Mouse (Mus musculus): Measurements from ENCODE around the gene Ckap2l.

The Ckap2l gene

DNA sequence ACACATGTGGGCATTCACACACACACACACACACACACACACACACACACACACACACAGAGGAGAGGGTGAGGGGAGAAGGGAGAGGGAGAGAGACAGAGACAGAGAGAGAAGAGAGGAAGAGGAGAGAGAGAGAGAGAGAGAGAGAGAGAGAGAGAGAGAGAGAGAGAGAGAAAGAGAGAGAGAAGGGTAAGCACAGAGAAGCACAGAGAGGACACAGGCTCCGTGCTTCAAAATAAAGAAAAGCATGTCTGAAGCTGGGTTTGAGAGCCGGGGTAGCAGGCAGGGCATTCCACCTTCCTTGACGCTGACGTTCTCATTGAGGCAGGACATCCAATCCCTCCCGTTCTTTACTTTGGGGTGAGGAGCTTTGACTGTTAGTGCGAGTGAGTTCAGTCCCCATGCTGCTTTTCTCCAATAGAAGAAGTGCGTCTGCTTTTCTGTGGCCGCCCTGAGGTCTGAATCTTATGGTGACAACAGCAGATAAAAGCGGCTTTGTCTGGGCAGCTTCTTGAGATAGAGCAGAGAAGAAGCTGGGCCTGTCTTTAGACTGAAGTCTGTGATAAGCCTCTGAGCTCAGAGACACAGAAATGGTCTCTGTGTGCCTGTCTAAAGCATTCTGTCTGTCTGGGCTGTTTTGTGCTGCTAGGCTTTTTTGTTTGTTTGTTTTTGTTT lies 63.1 kb downstream of the Ckap2l start:
- no peak for DNase-seq

DNA sequence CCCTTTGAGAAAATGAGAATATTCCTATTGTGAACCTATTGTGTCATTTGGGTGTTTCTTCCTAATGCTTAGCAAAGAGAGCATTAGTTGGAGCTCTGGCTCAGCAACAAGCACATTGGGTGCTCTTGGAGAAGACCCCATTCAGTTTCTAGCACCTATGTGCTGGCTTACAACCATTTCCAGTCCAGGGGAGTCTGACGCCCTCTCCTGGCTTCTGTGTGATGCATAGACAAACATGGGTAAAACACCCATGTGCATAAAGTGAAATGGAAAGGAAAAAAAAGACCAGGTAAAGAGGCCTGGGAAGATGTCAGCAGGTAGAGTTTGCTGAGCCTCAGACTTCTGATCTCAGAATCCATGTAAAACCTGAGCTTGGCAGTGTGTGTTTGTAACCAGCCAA lies 63.8 kb downstream of the Ckap2l start:
- no peak for DNase-seq

DNA sequence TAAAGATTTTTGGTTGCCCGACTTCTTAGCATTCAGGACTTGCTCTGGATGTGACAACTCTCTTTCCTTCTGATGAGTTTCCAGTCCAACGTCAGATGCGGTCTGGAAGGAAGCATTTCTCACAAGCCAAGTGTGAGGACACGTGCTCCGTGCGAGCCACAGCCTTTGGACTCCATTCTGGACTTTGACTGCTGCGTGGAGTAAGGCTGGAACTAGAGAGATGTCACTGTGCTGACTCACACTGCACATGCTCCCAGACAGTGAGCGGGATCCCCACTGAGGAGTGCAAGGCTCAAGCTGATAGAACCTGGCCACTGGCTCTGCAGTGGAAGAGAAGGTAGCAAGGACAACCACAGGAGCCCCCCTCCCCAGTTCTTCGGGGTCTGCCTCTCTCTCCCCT lies 64.5 kb downstream of the Ckap2l start:
- peak; percentile 34 to 64 for DNase-seq

DNA sequence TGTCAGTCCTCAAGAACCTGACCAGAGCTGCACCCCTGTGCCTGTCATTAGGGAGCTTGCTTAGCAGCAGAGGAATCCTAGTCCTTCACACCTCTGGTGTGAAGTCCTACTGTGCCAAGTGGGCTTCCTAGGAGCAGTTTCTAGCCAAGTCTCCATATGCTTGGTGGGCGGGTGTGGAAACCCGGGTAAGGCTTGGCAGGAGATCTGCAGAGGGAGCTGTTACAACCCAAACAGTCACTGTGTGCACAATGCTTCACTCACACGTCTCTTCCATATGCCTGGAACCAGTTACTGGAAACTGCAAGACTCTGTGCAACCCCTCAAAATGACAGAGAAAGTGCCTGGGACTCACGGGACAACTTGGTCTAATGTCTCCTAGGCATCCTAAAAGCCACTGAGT lies 65.0 kb downstream of the Ckap2l start:
- DNase-seq, result no peak

DNA sequence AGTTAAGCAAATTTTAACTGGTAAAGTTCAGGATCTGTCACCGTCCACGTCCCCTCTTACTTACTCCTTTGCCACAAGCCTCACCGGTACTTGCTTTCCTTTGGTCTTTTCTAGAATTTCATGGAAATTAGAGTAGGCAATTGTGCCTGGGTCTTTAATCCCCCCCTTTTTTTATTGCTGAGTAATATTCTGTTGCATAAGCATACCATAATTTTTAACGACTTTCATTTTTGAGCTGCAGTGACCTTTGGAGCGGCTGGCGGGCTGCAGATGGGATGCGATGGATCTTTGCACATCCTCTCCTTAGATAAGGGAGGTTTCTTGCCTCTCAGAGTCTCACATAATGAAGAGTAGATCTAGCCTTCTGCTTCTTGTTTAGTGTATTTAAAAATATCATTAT lies 67.7 kb downstream of the Ckap2l start:
- DNase-seq, result no peak

DNA sequence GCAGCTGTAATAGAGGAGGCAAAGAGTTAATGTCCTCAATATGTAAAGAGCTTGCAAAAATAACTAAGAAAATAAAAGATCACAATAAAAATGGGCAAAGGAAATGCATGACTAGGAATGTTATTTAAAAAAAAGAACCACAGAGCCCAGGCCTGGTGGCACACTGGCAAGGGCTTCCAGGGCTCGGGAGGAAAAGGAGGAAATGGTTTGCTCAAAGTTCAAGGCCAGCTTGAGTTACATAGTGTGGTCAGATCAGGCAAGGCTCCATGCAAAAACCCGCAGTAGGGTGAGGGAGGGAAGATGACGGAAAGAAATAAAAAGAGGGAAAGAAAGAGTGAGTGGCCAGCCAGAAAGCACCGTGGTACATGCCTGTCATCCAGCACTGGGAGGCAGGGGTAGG lies 68.4 kb downstream of the Ckap2l start:
- no peak for DNase-seq

DNA sequence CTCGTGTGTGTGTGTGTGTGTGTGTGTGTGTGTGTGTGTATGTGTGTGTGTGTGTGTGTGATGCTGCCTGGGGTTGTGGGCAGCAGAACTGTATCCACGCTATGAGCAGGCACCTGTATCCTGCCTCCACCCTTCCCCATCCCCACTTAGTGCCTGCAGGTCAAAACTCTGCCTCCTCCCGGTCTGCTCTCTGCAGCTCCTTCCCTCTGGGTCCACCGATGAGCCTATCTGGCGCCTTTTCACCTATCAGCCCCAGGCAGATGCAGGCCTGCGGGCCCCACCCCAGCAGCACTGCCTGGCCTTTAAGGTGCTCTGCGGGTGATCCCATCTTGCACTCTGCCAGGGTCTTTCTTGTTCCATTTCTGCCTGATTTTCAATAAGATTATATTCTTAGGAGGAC lies 69.3 kb downstream of the Ckap2l start:
- no peak for DNase-seq

DNA sequence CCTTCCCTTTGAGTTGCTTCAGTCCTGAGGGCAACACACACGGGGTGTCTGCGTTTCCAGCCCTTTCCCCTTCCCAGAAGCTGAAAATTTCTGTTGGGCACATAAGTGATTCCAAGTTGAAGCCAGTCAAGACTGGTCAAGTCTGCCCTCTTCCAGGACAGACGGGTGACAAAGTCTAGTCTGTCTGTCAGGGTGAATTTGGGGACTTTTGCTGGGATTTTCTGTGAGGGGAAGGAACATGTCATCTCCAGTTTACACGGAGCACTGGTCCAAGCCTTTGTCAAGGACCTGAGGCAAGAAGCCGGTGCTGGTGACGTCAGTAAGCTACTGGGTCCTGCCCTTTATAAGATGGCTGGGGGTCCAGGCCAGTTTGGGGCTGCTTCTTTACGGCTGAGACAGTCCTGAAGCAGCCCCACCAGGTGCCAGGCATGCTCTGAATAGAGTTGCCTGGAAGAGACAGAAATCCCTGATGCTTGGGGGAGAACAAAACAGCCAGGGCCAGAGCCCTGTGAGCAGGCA lies 69.9 kb downstream of the Ckap2l start:
- no peak for DNase-seq

DNA sequence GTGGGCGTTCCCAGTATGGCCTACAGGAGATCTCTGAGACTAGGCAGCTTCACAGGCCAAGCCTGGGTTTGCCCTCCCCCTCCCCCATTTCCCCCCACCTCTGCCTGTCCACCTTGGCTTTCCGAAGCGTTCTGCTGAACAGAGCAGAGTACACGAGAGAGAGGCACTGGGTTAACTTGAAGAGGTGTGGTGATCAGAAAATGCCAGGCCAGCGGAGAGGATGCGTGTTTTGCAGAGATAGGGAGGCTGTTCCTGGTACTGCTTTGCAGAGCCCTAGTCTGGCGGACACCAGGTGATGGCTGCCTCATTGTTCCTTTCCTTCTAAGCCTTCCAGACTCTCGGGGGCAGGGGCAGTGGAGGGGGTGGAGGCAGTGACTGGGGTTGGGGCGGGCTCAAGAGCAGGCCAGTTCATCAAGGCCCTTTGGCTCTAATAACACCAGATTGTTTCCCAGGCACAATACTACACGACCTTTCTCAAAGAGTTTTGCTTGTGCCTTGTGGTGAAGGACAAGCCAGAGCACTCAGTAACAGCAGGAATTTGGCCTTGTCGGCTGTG lies 70.6 kb downstream of the Ckap2l start:
- no peak for DNase-seq

DNA sequence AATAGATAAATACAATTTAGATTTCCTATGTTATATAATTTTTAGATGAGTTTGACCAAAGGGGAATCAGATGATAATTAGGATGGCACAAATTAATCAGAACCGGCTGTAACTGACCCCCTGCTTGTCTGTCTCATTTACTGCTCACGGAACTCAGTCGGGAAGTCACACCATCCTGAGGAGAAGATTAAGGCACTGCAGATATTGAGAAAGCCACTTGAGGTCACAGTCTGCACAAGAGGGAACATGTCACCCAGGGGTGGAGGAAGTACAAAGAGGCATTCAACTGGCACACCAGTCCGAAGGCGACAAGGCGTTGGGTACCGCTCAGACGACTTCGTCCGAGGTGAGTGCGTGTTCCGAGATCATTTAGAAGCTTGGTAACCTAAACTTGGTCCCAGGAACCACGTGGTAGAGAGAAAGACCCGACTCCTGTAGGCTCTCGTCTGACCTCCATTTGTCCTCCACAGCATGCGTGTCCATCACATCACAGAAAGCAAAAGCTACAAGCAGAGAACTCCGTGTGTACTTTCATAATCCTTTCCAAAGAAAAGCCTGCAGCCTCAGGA lies 71.7 kb downstream of the Ckap2l start:
- DNase-seq, result no peak

DNA sequence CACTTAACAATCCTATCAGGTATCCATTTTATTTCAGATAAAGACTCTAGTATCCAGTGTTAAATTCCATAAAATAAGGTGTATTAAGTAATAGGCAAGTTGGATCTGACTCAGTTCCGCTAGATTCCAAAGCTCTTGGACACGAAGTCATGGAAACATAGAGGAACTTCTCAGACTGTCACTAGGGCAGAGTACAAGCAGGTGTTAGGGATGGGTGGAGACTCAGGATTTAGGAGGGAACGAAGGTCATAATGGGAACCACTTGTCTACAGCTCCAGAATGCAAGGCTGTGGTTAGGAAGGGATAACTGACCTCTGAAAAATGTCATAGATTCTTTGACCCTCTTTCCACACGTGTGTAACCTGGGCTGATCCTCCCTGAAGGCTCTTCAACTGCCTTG lies 72.8 kb downstream of the Ckap2l start:
- DNase-seq, result no peak

DNA sequence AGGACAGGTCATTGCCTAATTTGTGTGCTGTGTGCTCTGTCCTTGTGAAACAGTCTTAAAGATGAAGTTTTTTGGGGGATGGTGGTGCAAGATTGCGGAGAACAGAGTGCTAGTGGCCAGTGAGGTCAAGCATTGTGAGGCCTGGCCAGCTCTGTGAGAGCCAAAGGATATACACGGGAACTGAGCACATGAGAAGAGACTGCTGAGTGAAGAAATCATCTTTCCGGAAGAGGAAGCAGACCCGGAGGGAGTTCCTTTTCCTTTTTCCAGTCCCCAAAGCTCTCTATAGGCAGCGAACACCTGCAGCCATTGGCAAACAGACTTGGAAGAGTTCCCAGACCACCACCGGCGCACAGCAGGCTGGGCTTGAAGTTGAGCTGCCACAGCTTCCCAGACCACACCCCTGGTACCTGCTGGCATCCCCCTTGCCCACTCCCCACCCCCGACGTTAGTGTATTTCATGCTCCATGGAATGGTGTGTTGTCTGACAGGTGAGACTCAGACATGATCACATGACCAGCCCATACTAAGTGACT lies 75.8 kb downstream of the Ckap2l start:
- peak in 1 of 2 experiments; percentile 22 for DNase-seq

DNA sequence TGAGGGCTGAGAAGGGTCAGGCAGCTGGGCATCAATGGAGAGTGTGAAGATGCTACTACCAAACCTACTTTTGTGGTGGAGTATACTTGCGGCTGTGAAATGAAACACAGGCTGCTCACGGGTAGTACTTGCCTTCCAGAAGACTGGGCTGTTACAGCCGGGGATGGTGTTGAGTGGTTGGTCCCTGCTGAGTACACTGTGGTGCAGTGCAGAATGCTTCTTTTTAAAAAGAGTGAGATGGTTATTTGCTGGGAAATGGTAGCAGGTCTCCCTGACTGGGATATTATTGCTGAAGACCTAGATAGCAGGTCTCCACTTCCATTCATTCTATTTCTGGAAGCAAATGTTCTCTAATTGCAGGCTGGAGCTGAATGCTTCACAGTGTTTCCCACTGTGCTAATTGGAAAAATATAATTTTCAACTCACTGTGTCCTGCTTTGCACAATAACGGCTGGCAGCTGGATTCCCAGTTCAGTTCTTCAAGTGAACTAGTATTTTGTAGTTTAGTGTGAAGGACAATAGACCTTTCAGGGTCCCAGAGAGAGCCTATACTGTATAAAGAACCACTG lies 78.4 kb downstream of the Ckap2l start:
- no peak for DNase-seq

Measured in kidney, postnatal 4 days (tissue).